Mouse (Mus musculus) heart, postnatal 4 days (tissue): ENCODE data around the gene Scgb1b10. TPM values are rescaled to one million over a fixed set of nuclear protein-coding genes. Genes with fewer than 3 reads are reported as not detected.
"Not testable (repeated sequence)": the region's sequence is repeated elsewhere in the genome, so short reads cannot be mapped to it uniquely, and the experiment has no call there.

Experiments
- DNase-seq: peaks from one replicate; pipeline ENCODE4 v3.0.0; 2021
- total RNA-seq, 2 experiments: library from RNA; stranded (reverse); gene quantifications; 2 replicates each; pipeline ENCODE4 v1.2.3; 2021

Scgb1b10 gene
- total RNA-seq: not detected

- not testable (repeated sequence) for DNase-seq
Observed at GRCm38 (mm10) chr7:32100553-32100952, at the start of gene Scgb1b10. Scgb1b10 (plus strand) TSS chr7:32100853.

Other genes starting within 250 kb of the Scgb1b10 start
- not detected for gene Scgb2b11, start 110.3 kb downstream of the Scgb1b10 start, total RNA-seq
- gene Scgb1b11, start 122.0 kb downstream of the Scgb1b10 start, total RNA-seq: not detected
- gene Scgb2b12, start 226.4 kb downstream of the Scgb1b10 start, total RNA-seq: not detected
- not detected for gene Scgb1b12, start 233.3 kb downstream of the Scgb1b10 start, total RNA-seq